8 mouse cellular contexts compared by ENCODE assay signal in the genomic region with DNA sequence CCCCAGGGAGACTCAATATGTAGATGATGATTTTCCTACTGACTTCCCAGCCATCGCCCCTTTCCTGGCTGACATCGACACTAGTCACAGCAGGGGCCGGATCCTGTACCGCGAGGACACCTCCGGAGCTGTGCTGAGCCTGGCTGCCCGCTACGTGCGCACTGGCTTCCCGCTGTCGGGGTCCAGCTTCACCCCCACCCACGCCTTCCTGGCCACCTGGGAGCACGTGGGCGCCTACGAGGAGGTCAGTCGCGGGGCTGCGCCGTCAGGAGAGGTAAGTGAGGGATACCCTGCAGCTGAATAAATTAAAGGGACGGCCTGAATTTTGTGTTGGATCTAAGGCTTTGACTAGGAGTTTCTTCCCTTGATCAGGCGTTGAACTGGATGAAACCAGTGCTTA. TPM values are rescaled to one million over a fixed set of nuclear protein-coding genes. Genes with fewer than 3 reads are reported as not detected.
DNase-seq lines count a peak whose midpoint lies in the region; ATAC-seq lines count a peak whose summit lies in the region.

No protein-coding gene starts in this region.

- 2% methylated on average over 21 of the region's 21 CpGs for WGBS in heart, embryonic 10.5 days
- 3% methylated on average over 21 of the region's 21 CpGs for WGBS in embryonic facial prominence, embryonic 15.5 days
- WGBS in intestine, embryonic 16.5 days = 8% methylated on average over 21 of the region's 21 CpGs

- H3K27ac ChIP-seq in heart, embryonic 10.5 days = peak overlapping the region; percentile 88
- no peak overlapping the region for H3K27ac ChIP-seq in embryonic facial prominence, embryonic 15.5 days (replicated peaks)
- H3K27ac ChIP-seq in intestine, embryonic 16.5 days (ENCODE audit: low read length) = no peak overlapping the region

- no peak for ATAC-seq in embryonic facial prominence, embryonic 15.5 days (ENCODE audit: insufficient number of reproducible peaks, low FRiP score, low TSS enrichment, low read depth)
- ATAC-seq in intestine, embryonic 16.5 days = no peak
- no peak for ATAC-seq in activated CD4-positive, CD25-positive, alpha-beta regulatory T cell, adult 4 months

- no peaks in the 10 kb centered on the region for H3K9me3 ChIP-seq in heart, embryonic 10.5 days
- no peaks in the 10 kb centered on the region for H3K9me3 ChIP-seq in embryonic facial prominence, embryonic 15.5 days (replicated peaks)
- no peaks in the 10 kb centered on the region for H3K9me3 ChIP-seq in intestine, embryonic 16.5 days (ENCODE audit: control insufficient read depth, low read length)

- H3K4me2 ChIP-seq in embryonic facial prominence, embryonic 15.5 days (replicated peaks) = peak overlapping the region; percentile 71
- peak overlapping the region; percentile 94 for H3K4me2 ChIP-seq in intestine, embryonic 16.5 days (ENCODE audit: low read depth, low read length)

- H3K36me3 ChIP-seq in heart, embryonic 10.5 days = peaks cover 36% of the 10 kb centered on the region
- no peaks in the 10 kb centered on the region for H3K36me3 ChIP-seq in embryonic facial prominence, embryonic 15.5 days
- H3K36me3 ChIP-seq in intestine, embryonic 16.5 days (ENCODE audit: control insufficient read depth, insufficient read depth, low read length) = no peaks in the 10 kb centered on the region

- peak overlapping the region; percentile 77 for H3K4me3 ChIP-seq in heart, embryonic 10.5 days
- peak overlapping the region; percentile 67 for H3K4me3 ChIP-seq in embryonic facial prominence, embryonic 15.5 days (replicated peaks)
- H3K4me3 ChIP-seq in intestine, embryonic 16.5 days (ENCODE audit: low read length) = peak overlapping the region; percentile 68

- intact Hi-C loops in heart, postnatal 25 days (cut with DNase I) = loop anchor here (2.0 to 5.0 kb wide), 2 partner anchors 19 to 55 kb away; no protein-coding TSS in a partner anchor

- DNase-seq in heart, embryonic 10.5 days (ENCODE audit: low spot score) = peak; percentile 81
- no peak for DNase-seq in heart, postnatal 25 days (ENCODE audit: low spot score)
- peak; percentile 47 for DNase-seq in neural tube, embryonic 10.5 days (ENCODE audit: extremely low spot score, low spot score)
- no peak for DNase-seq in cerebellum, adult 18-20 months
- DNase-seq in frontal cortex, postnatal 36 days (ENCODE audit: low spot score in 2 of 2) = no peak

- peak overlapping the region; percentile 10; the same call in 1 of the 2 replicates for H3K9ac ChIP-seq in embryonic facial prominence, embryonic 15.5 days
- H3K9ac ChIP-seq in intestine, embryonic 16.5 days (ENCODE audit: low read depth, low read length) = peak overlapping the region; percentile 72

- no peaks in the 10 kb centered on the region for H3K27me3 ChIP-seq in heart, embryonic 10.5 days (ENCODE audit: insufficient read depth, poor library complexity, severe bottlenecking)
- peaks cover 3% of the 10 kb centered on the region; the same call in 1 of the 2 replicates for H3K27me3 ChIP-seq in embryonic facial prominence, embryonic 15.5 days
- H3K27me3 ChIP-seq in intestine, embryonic 16.5 days (replicated peaks; ENCODE audit: control insufficient read depth, insufficient read depth, low read length) = 0 out of 2 replicates have a peak, but pooled peaks cover 2% of the 10 kb centered on the region

- peaks cover 34% of the 10 kb centered on the region for H3K4me1 ChIP-seq in heart, embryonic 10.5 days
- H3K4me1 ChIP-seq in embryonic facial prominence, embryonic 15.5 days = peaks cover 19% of the 10 kb centered on the region
- peaks cover 24% of the 10 kb centered on the region for H3K4me1 ChIP-seq in intestine, embryonic 16.5 days (ENCODE audit: control insufficient read depth, insufficient read depth, low read length)

RNA-seq across cellular contexts. Expression of gene Nid2, which starts 1.2 kb away (rescaled TPM):
- polyA plus RNA-seq in heart, embryonic 10.5 days (2016; fragmentation: Nextera tagmentation; extraction: Ambion mirVana) = 169 and 250 TPM in 2 replicates
- 10 to 100 TPM; 46.4 to 53.2 TPM for total RNA-seq in heart, postnatal 25 days (2021)
- polyA plus RNA-seq in embryonic facial prominence, embryonic 15.5 days (2015; fragmentation: Nextera tagmentation; extraction: Ambion mirVana) = 86.7 and 91.3 TPM in 2 replicates
- 63.8 and 68.6 TPM in 2 replicates for polyA plus RNA-seq in intestine, embryonic 16.5 days (2015; fragmentation: Nextera tagmentation; extraction: Ambion mirVana)
- 1 to 10 TPM; 1.1 to 2.9 TPM for polyA plus RNA-seq in activated CD4-positive, CD25-positive, alpha-beta regulatory T cell, adult 4 months (2017; shearing (Covaris generic))

Comparison
In these comparisons a context has a peak if more than half of its experiments do, and no peak if none do; other contexts are left out.
1. DNase-seq: peak in heart, embryonic 10.5 days (single experiment) and neural tube, embryonic 10.5 days (single experiment); none in heart, postnatal 25 days (single experiment), cerebellum, adult 18-20 months (0 of 2) and frontal cortex, postnatal 36 days (0 of 2).
2. RNA of gene Nid2, which starts 1.2 kb away (polyA plus RNA-seq): 169 to 250 TPM in heart, embryonic 10.5 days, 86.7 to 91.3 TPM in embryonic facial prominence, embryonic 15.5 days and 63.8 to 68.6 TPM in intestine, embryonic 16.5 days; 1.1 to 2.9 TPM in activated CD4-positive, CD25-positive, alpha-beta regulatory T cell, adult 4 months; every median in the first group is over 10 times any median in the second.
3. Peak in every context shown above with its lines, with median percentiles within 50 percentile points of each other: H3K4me3 ChIP-seq.